Comparison of ENCODE assay signal across 27 mouse cellular contexts in the genomic region with DNA sequence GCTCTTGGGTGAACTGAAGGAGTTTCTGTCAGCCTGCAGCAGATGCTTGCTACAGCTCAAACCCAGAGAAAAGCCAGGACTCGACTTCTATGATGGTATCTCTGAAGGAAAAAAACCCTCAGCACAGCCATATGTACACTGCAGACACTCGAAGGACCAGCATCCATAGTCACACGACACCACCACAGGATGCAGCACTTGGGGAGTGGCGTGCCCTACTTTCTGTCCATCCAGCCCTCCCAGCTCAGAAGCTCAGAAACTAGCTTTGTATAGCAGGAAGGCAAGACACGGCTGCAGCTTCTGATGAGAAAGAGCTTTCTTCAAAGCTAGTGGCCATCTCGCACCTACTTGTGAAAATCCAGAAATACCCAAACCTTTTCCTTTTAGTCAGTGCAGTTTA.
A peak's percentile ranks its signal among the peaks of the same experiment; 100 is the strongest.
DNase-seq lines count a peak whose midpoint lies in the region; ATAC-seq lines count a peak whose summit lies in the region.
"Had no signal": no experiment of that assay in that cellular context is flagged by ENCODE, and none has a peak within 500 bp of the region (broad histone marks: within the 10 kb centered on the region; RNA-seq: fewer than 3 reads in every experiment).

No protein-coding gene starts in this region.

- peak; percentile 43 for DNase-seq in cerebellum, adult 9-10 months
- DNase-seq in cerebellum, adult 11 months, result no peak
- DNase-seq in heart, adult 11 months, result peak; percentile 65
- DNase-seq in right cerebral cortex, adult 18-20 months, result peak; percentile 64
- no peak for DNase-seq in right cerebral cortex, postnatal 4 days
- DNase-seq in kidney, postnatal 4 days, result no peak
- DNase-seq: adrenal gland, postnatal 14 days; cerebellum, adult 9-11 months; kidney, adult 8-10 months; layer of hippocampus, adult 9-11 months; thymus, adult 18-20 months; thymus, postnatal 25 days had no signal

- H3K27ac ChIP-seq in heart, embryonic 12.5 days (ENCODE audit: poor library complexity, severe bottlenecking), result no peak overlapping the region
- H3K27ac ChIP-seq: embryonic facial prominence, embryonic 13.5 days; forebrain, embryonic 12.5 days; heart, embryonic 15.5 days; hindbrain, embryonic 12.5 days; kidney, postnatal 0 days; limb, embryonic 13.5 days; lung, embryonic 15.5 days; neural tube, embryonic 12.5 days; stomach, postnatal 0 days had no signal

- no peak overlapping the region for H3K4me2 ChIP-seq in heart, embryonic 12.5 days
- H3K4me2 ChIP-seq: embryonic facial prominence, embryonic 13.5 days; forebrain, embryonic 12.5 days; heart, embryonic 15.5 days; hindbrain, embryonic 12.5 days; limb, embryonic 13.5 days; liver, embryonic 11.5 days; lung, embryonic 15.5 days; midbrain, embryonic 11.5 days; neural tube, embryonic 12.5 days had no signal

- no peak overlapping the region for H3K4me3 ChIP-seq in heart, embryonic 12.5 days
- H3K4me3 ChIP-seq: embryonic facial prominence, embryonic 13.5 days; forebrain, embryonic 12.5 days; heart, embryonic 15.5 days; hindbrain, embryonic 12.5 days; limb, embryonic 13.5 days; lung, embryonic 15.5 days; neural tube, embryonic 12.5 days had no signal

- no peaks in the 10 kb centered on the region for H3K9me3 ChIP-seq in heart, embryonic 12.5 days (replicated peaks)
- H3K9me3 ChIP-seq: embryonic facial prominence, embryonic 13.5 days; forebrain, embryonic 12.5 days; G1E; heart, embryonic 15.5 days; hindbrain, embryonic 12.5 days; limb, embryonic 13.5 days; lung, embryonic 15.5 days; neural tube, embryonic 12.5 days had no signal

- H3K27me3 ChIP-seq in heart, embryonic 12.5 days (replicated peaks), result no peaks in the 10 kb centered on the region
- H3K27me3 ChIP-seq: embryonic facial prominence, embryonic 13.5 days; forebrain, embryonic 12.5 days; heart, embryonic 15.5 days; hindbrain, embryonic 12.5 days; limb, embryonic 13.5 days; lung, embryonic 15.5 days; neural tube, embryonic 12.5 days; Patski had no signal

- 65% methylated on average over 6 of the region's 6 CpGs for WGBS in heart, embryonic 12.5 days

- peaks cover 24% of the 10 kb centered on the region for H3K36me3 ChIP-seq in heart, embryonic 12.5 days
- H3K36me3 ChIP-seq: lung, embryonic 15.5 days had no signal

- H3K9ac ChIP-seq in heart, embryonic 12.5 days, result no peak overlapping the region
- H3K9ac ChIP-seq: embryonic facial prominence, embryonic 13.5 days; forebrain, embryonic 12.5 days; heart, embryonic 15.5 days; hindbrain, embryonic 12.5 days; limb, embryonic 13.5 days; lung, embryonic 15.5 days; neural tube, embryonic 12.5 days had no signal

- no peak for ATAC-seq in heart, embryonic 12.5 days (ENCODE audit: insufficient number of reproducible peaks, low FRiP score)
- ATAC-seq: midbrain, embryonic 16.5 days; Patski had no signal

- H3K4me1 ChIP-seq in heart, embryonic 12.5 days (replicated peaks), result peaks cover 20% of the 10 kb centered on the region
- H3K4me1 ChIP-seq: limb, embryonic 13.5 days; lung, embryonic 15.5 days; neural tube, embryonic 12.5 days had no signal

Comparison
In these comparisons a context has a peak if more than half of its experiments do, and no peak if none do; other contexts are left out.
1. DNase-seq: peak in cerebellum, adult 9-10 months (single experiment), heart, adult 11 months (single experiment) and right cerebral cortex, adult 18-20 months (single experiment); none in cerebellum, adult 11 months (single experiment), right cerebral cortex, postnatal 4 days (single experiment) and kidney, postnatal 4 days (0 of 2).